Mouse (Mus musculus) myocyte (in vitro differentiated cells): ENCODE data around the gene Kras. TPM values are rescaled to one million over a fixed set of nuclear protein-coding genes. Genes with fewer than 3 reads are reported as not detected.
A peak's percentile ranks its signal among the peaks of the same experiment; 100 is the strongest.

Experiments used
- H3K27me3 ChIP-seq: one replicate; pipeline ENCODE4 v1.6.1; 2011; ENCODE audit not compliant: control insufficient read depth, insufficient read depth, insufficient read length
- H3K36me3 ChIP-seq: one replicate; pipeline ENCODE4 v1.6.1; 2011; ENCODE audit not compliant: control insufficient read depth, insufficient read depth
- H3K4me2 ChIP-seq: one replicate; pipeline ENCODE4 v1.6.1; 2011; ENCODE audit warnings: low read depth, control low read depth
- H3K4me3 ChIP-seq: one replicate; pipeline ENCODE4 v1.5.1; 2011; ENCODE audit warnings: mild to moderate bottlenecking, control low read depth, moderate library complexity
- H3K79me2 ChIP-seq: one replicate; pipeline ENCODE4 v1.6.1; 2011; ENCODE audit not compliant: control insufficient read depth, insufficient read depth
- H3ac ChIP-seq: one replicate; pipeline ENCODE4 v1.6.1; 2011; ENCODE audit not compliant: control insufficient read depth, insufficient read length
- CEBPB ChIP-seq: IDR thresholded peaks from 2 replicates; pipeline ENCODE4 v1.6.1; 2011; ENCODE audit warnings: mild to moderate bottlenecking, moderate library complexity; ENCODE audit not compliant: poor library complexity, insufficient read depth, severe bottlenecking
- E2F4 ChIP-seq: IDR thresholded peaks from one replicate; pipeline ENCODE4 v1.6.1; 2011; ENCODE audit warnings: mild to moderate bottlenecking, control low read depth, moderate library complexity; ENCODE audit not compliant: insufficient read depth
- MAX ChIP-seq: IDR thresholded peaks from one replicate; pipeline ENCODE4 v1.6.1; 2011; ENCODE audit warnings: low read depth, mild to moderate bottlenecking, control low read depth
- MYOD1 ChIP-seq, 3 experiments: IDR thresholded peaks; one replicate each; pipeline ENCODE4 v1.6.1; 2011; ENCODE audit warnings: control low read depth in 2 of 3, low read depth in 2 of 3, mild to moderate bottlenecking in 2 of 3, moderate library complexity in 1 of 3; ENCODE audit not compliant: insufficient read length in 2 of 3, control insufficient read depth in 1 of 3
- MYOG ChIP-seq, 3 experiments: IDR thresholded peaks; one replicate each; pipeline ENCODE4 v1.6.1; 2011; ENCODE audit warnings: control low read depth in 2 of 3, low read depth in 2 of 3, mild to moderate bottlenecking in 2 of 3; ENCODE audit not compliant: insufficient read length in 2 of 3, control insufficient read depth in 1 of 3, insufficient read depth in 1 of 3
- POLR2A ChIP-seq: IDR thresholded peaks from one replicate; pipeline ENCODE4 v1.6.1; 2011; ENCODE audit warnings: low read depth, mild to moderate bottlenecking, control low read depth, moderate library complexity; ENCODE audit not compliant: insufficient read length
- POLR2AphosphoS2 ChIP-seq: IDR thresholded peaks from one replicate; pipeline ENCODE4 v1.6.1; 2011; ENCODE audit warnings: low read depth, control low read depth; ENCODE audit not compliant: insufficient read length
- REST ChIP-seq: IDR thresholded peaks from one replicate; pipeline ENCODE4 v1.6.1; 2011; ENCODE audit warnings: mild to moderate bottlenecking, control low read depth, moderate library complexity; ENCODE audit not compliant: insufficient read depth, insufficient read length
- SRF ChIP-seq: IDR thresholded peaks from one replicate; pipeline ENCODE4 v1.6.1; 2011; ENCODE audit warnings: low read depth; ENCODE audit not compliant: control insufficient read depth, insufficient read length
- TCF12 ChIP-seq: IDR thresholded peaks from one replicate; pipeline ENCODE4 v1.6.1; 2011; ENCODE audit warnings: mild to moderate bottlenecking, control low read depth; ENCODE audit not compliant: poor library complexity, insufficient read depth, severe bottlenecking
- TCF3 ChIP-seq: IDR thresholded peaks from one replicate; pipeline ENCODE4 v1.6.1; 2011; ENCODE audit warnings: low read depth, control low read depth; ENCODE audit not compliant: insufficient read length
- USF1 ChIP-seq: IDR thresholded peaks from one replicate; pipeline ENCODE4 v1.6.1; 2011; ENCODE audit warnings: low read depth, mild to moderate bottlenecking, control low read depth, moderate library complexity
- polyA plus RNA-seq: library from polyadenylated mRNA; unstranded; fragments of >200 nt; fragmentation: generic; extraction: Trizol; gene quantifications from one replicate; pipeline ENCODE4 v1.2.1, GENCODE M21; 2012; ENCODE audit warnings: missing spikeins

Kras gene
- 15.8 TPM for polyA plus RNA-seq

DNA sequence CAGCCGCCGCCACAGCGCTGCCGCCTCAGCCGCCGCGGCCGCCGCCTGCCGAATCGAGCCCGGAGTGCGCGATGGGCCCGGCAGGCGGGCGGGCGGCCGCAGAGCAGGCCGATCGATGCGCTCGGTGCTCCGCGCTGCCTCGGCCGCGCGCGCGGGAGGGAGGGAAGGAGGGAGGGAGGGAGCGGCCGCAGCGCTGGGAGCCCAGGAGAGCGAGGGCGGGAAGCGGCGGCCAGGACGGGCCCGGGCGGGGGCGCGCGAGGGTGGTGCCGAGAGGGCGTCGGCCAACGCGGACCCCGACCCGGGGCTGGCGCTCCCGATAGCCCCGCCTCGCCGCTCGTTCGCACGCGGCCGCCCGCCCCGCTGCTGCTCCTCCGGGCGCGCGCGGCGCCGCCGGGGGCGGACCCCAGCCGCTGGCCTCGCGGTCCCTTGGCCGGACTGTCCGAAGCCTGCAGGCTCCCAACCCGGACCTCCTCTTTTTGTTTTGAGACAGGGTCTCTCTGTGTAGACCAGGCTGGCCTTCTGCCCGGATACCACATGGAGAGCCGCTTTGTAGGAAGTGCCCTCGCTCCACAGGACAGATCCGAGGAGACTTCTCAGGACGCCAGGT lies at the start of gene Kras:
Gene Kras, minus strand, starts transcription at position 55 of the 607 bp plus-strand sequence.
- H3K4me2 ChIP-seq: peak within 1 kb of the TSS; percentile 91
- peaks cover 42% of the 10 kb centered on the region for H3K79me2 ChIP-seq
- H3ac ChIP-seq: peak within 1 kb of the TSS; percentile 93
- no peak for TF ChIP-seq CEBPB
- TF ChIP-seq POLR2AphosphoS2: peak; percentile 72
- TF ChIP-seq MYOD1 (IDR thresholded peaks at IDR 0.05; ENCODE audit: control insufficient read depth in 1 of 3, insufficient read length in 2 of 3, low read depth in 2 of 3): peak in 1 of 3 experiments; percentile 51
- TF ChIP-seq MYOG (IDR thresholded peaks at IDR 0.05; ENCODE audit: control insufficient read depth in 1 of 3, insufficient read depth in 1 of 3, insufficient read length in 2 of 3, low read depth in 2 of 3): peak in 2 of 3 experiments; percentile 37 to 70
- TF ChIP-seq TCF12: no peak
- TF ChIP-seq POLR2A: peak; percentile 76
- TF ChIP-seq E2F4: peak; percentile 70
- TF ChIP-seq TCF3: peak; percentile 70
- no peaks in the 10 kb centered on the region for H3K27me3 ChIP-seq
- peak within 1 kb of the TSS; percentile 41 for H3K4me3 ChIP-seq
- H3K36me3 ChIP-seq: no peaks in the 10 kb centered on the region

DNA sequence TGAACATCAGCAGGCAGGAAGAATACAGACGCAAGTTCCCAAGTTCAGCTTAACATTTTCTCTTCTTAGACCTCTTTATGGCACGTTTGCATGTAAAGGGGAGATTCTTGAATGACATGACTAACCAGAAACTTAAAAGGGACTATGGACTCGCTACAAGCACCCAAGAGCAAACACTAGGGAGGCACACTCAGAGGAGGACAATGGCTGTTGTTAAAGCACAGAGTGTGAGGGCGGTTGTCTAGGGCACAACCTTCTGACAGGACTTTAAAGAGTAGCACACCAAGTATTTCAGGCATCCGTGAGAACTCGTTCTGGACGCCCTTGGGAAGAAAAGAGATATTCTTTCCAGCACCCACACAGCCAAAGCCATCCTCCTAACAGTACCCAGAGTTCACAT lies 47.6 kb upstream of the Kras start:
- no peak overlapping the region for H3ac ChIP-seq
- H3K27me3 ChIP-seq: no peaks in the 10 kb centered on the region

GRCm38 (mm10) chr6:145296979-145297378 lies 46.9 kb upstream of the Kras start:
- TF ChIP-seq E2F4: no peak
- TF ChIP-seq REST: no peak
- TF ChIP-seq POLR2AphosphoS2: no peak
- TF ChIP-seq MYOD1 (IDR thresholded peaks at IDR 0.05; ENCODE audit: control insufficient read depth in 1 of 3, insufficient read length in 2 of 3, low read depth in 2 of 3): no peak
- TF ChIP-seq USF1: no peak
- TF ChIP-seq MYOG (IDR thresholded peaks at IDR 0.05; ENCODE audit: control insufficient read depth in 1 of 3, insufficient read depth in 1 of 3, insufficient read length in 2 of 3, low read depth in 2 of 3): no peak
- Histone ChIP-seq H3K4me2 (no peak overlapping the region), H3K4me3 (no peak overlapping the region), H3K27me3 (no peaks in the 10 kb centered on the region), H3ac (no peak overlapping the region), H3K79me2 (no peaks in the 10 kb centered on the region), H3K36me3 (no peaks in the 10 kb centered on the region)

More for the DNA sequence above, 47.6 kb upstream of the Kras start:
- Histone ChIP-seq H3K4me2 (no peak overlapping the region), H3K79me2 (no peaks in the 10 kb centered on the region), H3K4me3 (no peak overlapping the region), H3K36me3 (no peaks in the 10 kb centered on the region)
- TF ChIP-seq REST: no peak
- no peak for TF ChIP-seq MYOG (IDR thresholded peaks at IDR 0.05; ENCODE audit: control insufficient read depth in 1 of 3, insufficient read depth in 1 of 3, insufficient read length in 2 of 3, low read depth in 2 of 3)
- TF ChIP-seq MYOD1 (IDR thresholded peaks at IDR 0.05; ENCODE audit: control insufficient read depth in 1 of 3, insufficient read length in 2 of 3, low read depth in 2 of 3): no peak
- no peak for TF ChIP-seq TCF3
- no peak for TF ChIP-seq POLR2A
- TF ChIP-seq CEBPB: no peak
- no peak for TF ChIP-seq POLR2AphosphoS2
- TF ChIP-seq USF1: no peak
- no peak for TF ChIP-seq SRF
- TF ChIP-seq TCF12: no peak
- no peak for TF ChIP-seq E2F4
- TF ChIP-seq MAX: no peak

GRCm38 (mm10) chr6:145295171-145295570 lies 45.1 kb upstream of the Kras start:
- Histone ChIP-seq H3K4me2 (no peak overlapping the region), H3K36me3 (no peaks in the 10 kb centered on the region), H3K27me3 (no peaks in the 10 kb centered on the region), H3K4me3 (no peak overlapping the region), H3K79me2 (no peaks in the 10 kb centered on the region), H3ac (no peak overlapping the region)
- TF ChIP-seq USF1: no peak
- no peak for TF ChIP-seq REST
- no peak for TF ChIP-seq E2F4
- TF ChIP-seq SRF: no peak
- TF ChIP-seq MYOD1 (IDR thresholded peaks at IDR 0.05; ENCODE audit: control insufficient read depth in 1 of 3, insufficient read length in 2 of 3, low read depth in 2 of 3): no peak
- TF ChIP-seq MAX: no peak
- no peak for TF ChIP-seq CEBPB
- no peak for TF ChIP-seq POLR2A
- TF ChIP-seq MYOG (IDR thresholded peaks at IDR 0.05; ENCODE audit: control insufficient read depth in 1 of 3, insufficient read depth in 1 of 3, insufficient read length in 2 of 3, low read depth in 2 of 3): no peak
- TF ChIP-seq TCF3: no peak
- TF ChIP-seq TCF12: no peak
- TF ChIP-seq POLR2AphosphoS2: no peak

GRCm38 (mm10) chr6:145293156-145293555 lies 43.1 kb upstream of the Kras start:
- H3ac ChIP-seq: no peak overlapping the region
- no peak for TF ChIP-seq TCF12
- TF ChIP-seq E2F4: no peak
- no peak for TF ChIP-seq POLR2A
- no peak for TF ChIP-seq REST
- H3K27me3 ChIP-seq: no peaks in the 10 kb centered on the region
- H3K4me3 ChIP-seq: no peak overlapping the region
- no peaks in the 10 kb centered on the region for H3K79me2 ChIP-seq
- no peak overlapping the region for H3K4me2 ChIP-seq
- H3K36me3 ChIP-seq: no peaks in the 10 kb centered on the region
